10 mouse cellular contexts compared by ENCODE assay signal in the genomic region with DNA sequence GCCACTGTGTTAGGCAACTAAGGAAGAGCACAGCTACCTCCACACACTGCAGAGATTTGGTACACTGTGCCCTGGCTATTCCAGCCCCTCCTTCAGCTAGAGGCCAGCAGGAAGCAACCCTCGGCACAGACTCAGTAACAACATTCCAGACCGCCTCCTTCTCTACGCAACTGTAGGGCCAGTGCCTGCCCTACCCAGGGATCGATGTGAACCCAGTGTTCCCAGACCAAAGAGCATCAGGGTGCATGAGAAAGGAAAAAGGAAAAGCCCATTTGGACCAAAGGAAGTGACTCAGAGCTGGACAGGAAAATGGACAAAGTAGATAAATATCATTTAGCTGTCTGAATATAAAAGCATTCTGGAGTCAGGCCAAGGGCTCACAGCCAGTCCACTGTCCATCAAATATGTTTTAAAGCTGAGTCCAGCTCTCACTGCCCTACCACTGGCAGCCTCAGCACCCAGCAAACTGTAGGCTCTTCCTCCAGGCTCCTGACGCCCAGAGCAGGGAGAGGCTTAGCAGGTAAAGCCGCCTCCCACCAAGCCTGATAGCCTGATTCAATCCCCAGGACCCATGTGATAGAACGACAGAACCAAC. TPM values are rescaled to one million over a fixed set of nuclear protein-coding genes. Genes with fewer than 3 reads are reported as not detected.
DNase-seq lines count a peak whose midpoint lies in the region; ATAC-seq and TF ChIP-seq lines count a peak whose summit lies in the region.
"Had no signal": no experiment of that assay in that cellular context is flagged by ENCODE, and none has a peak within 500 bp of the region (broad histone marks: within the 10 kb centered on the region; RNA-seq: fewer than 3 reads in every experiment).

No protein-coding gene starts in this region.

- TF ChIP-seq POLR2A in thymus, adult 2 months (IDR thresholded peaks at IDR 0.05; ENCODE audit: control insufficient read depth, extremely low read depth, insufficient read depth, low read length, poor library complexity) = no peak

- no peaks in the 10 kb centered on the region for H3K27me3 ChIP-seq in limb, embryonic 11.5 days (ENCODE audit: control insufficient read depth, insufficient read depth, low read length)
- no peaks in the 10 kb centered on the region for H3K27me3 ChIP-seq in limb, embryonic 10.5 days (ENCODE audit: low read depth, poor library complexity, severe bottlenecking)
- H3K27me3 ChIP-seq in lung, embryonic 16.5 days (ENCODE audit: control insufficient read depth, insufficient read depth, low read depth, low read length) = no peaks in the 10 kb centered on the region
- H3K27me3 ChIP-seq in thymus, adult 2 months (ENCODE audit: control insufficient read depth, insufficient read depth, low read length) = no peaks in the 10 kb centered on the region
- H3K27me3 ChIP-seq: embryonic facial prominence, embryonic 12.5 days had no signal

- 73% methylated on average over 7 of the region's 7 CpGs for WGBS in limb, embryonic 11.5 days
- WGBS in limb, embryonic 10.5 days = 75% methylated on average over 7 of the region's 7 CpGs
- WGBS in lung, embryonic 16.5 days = 32% methylated on average over 7 of the region's 7 CpGs
- WGBS in thymus, adult 2 months = 62% methylated on average over 7 of the region's 7 CpGs

- no peak for TF ChIP-seq CTCF in thymus, adult 2 months (IDR thresholded peaks at IDR 0.05; ENCODE audit: borderline replicate concordance, control insufficient read depth, extremely low read depth, insufficient read depth, low read length, poor library complexity)

- no peak overlapping the region for H3K4me3 ChIP-seq in limb, embryonic 11.5 days (ENCODE audit: low read depth, low read length)
- H3K4me3 ChIP-seq in limb, embryonic 10.5 days = no peak overlapping the region
- H3K4me3 ChIP-seq in lung, embryonic 16.5 days (ENCODE audit: low read length) = no peak overlapping the region
- H3K4me3 ChIP-seq in thymus, adult 2 months (ENCODE audit: control insufficient read depth, insufficient read depth, low read length) = no peak overlapping the region
- H3K4me3 ChIP-seq: embryonic facial prominence, embryonic 12.5 days had no signal

- H3K9me3 ChIP-seq in limb, embryonic 11.5 days (ENCODE audit: control insufficient read depth, low read length) = no peaks in the 10 kb centered on the region
- H3K9me3 ChIP-seq in limb, embryonic 10.5 days (replicated peaks) = no peaks in the 10 kb centered on the region
- no peaks in the 10 kb centered on the region for H3K9me3 ChIP-seq in lung, embryonic 16.5 days (ENCODE audit: control insufficient read depth, low read length)
- H3K9me3 ChIP-seq: embryonic facial prominence, embryonic 12.5 days; G1E had no signal

- no peak for DNase-seq in limb, embryonic 11.5 days (ENCODE audit: low spot score)
- DNase-seq in limb, embryonic 10.5 days (ENCODE audit: low spot score) = no peak
- peak; percentile 88 to 95 for DNase-seq in heart, adult 9 months (ENCODE audit: low spot score in 2 of 2)
- DNase-seq in kidney, adult 9 months = peak; percentile 92
- DNase-seq in layer of hippocampus, adult 8-10 months (ENCODE audit: low spot score in 2 of 2) = no peak
- no peak for DNase-seq in cerebellum, adult 8-10 months
- DNase-seq in thymus, adult 2 months = no peak

- H3K9ac ChIP-seq in limb, embryonic 11.5 days (ENCODE audit: low read length) = no peak overlapping the region
- no peak overlapping the region for H3K9ac ChIP-seq in lung, embryonic 16.5 days (ENCODE audit: low read length)
- H3K9ac ChIP-seq: embryonic facial prominence, embryonic 12.5 days had no signal

- peak overlapping the region; percentile 36; the same call in 1 of the 2 replicates for H3K27ac ChIP-seq in limb, embryonic 11.5 days (replicated peaks; ENCODE audit: low read depth, low read length)
- no peak overlapping the region for H3K27ac ChIP-seq in limb, embryonic 10.5 days
- H3K27ac ChIP-seq in lung, embryonic 16.5 days (ENCODE audit: low read length) = peak overlapping the region; percentile 93
- H3K27ac ChIP-seq in thymus, adult 2 months (ENCODE audit: control insufficient read depth, insufficient read depth, low read length) = no peak overlapping the region
- H3K27ac ChIP-seq: embryonic facial prominence, embryonic 12.5 days had no signal

- no peaks in the 10 kb centered on the region for H3K36me3 ChIP-seq in limb, embryonic 11.5 days (ENCODE audit: control insufficient read depth, insufficient read depth, low read length)
- H3K36me3 ChIP-seq in limb, embryonic 10.5 days = peaks cover 55% of the 10 kb centered on the region
- H3K36me3 ChIP-seq in lung, embryonic 16.5 days (ENCODE audit: control insufficient read depth, insufficient read depth, low read length) = peaks cover 9% of the 10 kb centered on the region
- H3K36me3 ChIP-seq in thymus, adult 2 months (ENCODE audit: control insufficient read depth, insufficient read depth, low read length) = no peaks in the 10 kb centered on the region
- H3K36me3 ChIP-seq: G1E had no signal

- no peaks in the 10 kb centered on the region for H3K4me1 ChIP-seq in limb, embryonic 11.5 days (ENCODE audit: control insufficient read depth, insufficient read depth, low read length)
- 0 out of 2 replicates have a peak, but pooled peaks cover 10% of the 10 kb centered on the region for H3K4me1 ChIP-seq in limb, embryonic 10.5 days
- H3K4me1 ChIP-seq in lung, embryonic 16.5 days (replicated peaks; ENCODE audit: control insufficient read depth, insufficient read depth, low read length) = peaks cover 35% of the 10 kb centered on the region
- 0 out of 2 replicates have a peak, but pooled peaks cover 3% of the 10 kb centered on the region for H3K4me1 ChIP-seq in thymus, adult 2 months (replicated peaks; ENCODE audit: control insufficient read depth, insufficient read depth, low read length)

- no peak overlapping the region for H3K4me2 ChIP-seq in limb, embryonic 11.5 days (ENCODE audit: low read depth, severe bottlenecking)
- H3K4me2 ChIP-seq in lung, embryonic 16.5 days (ENCODE audit: low read depth, low read length) = peak overlapping the region; percentile 27; the same call in 1 of the 2 replicates
- H3K4me2 ChIP-seq: embryonic facial prominence, embryonic 12.5 days had no signal

- no peak for ATAC-seq in limb, embryonic 11.5 days (ENCODE audit: insufficient number of reproducible peaks, low FRiP score, low TSS enrichment, low read depth)
- ATAC-seq in lung, embryonic 16.5 days (ENCODE audit: low read depth) = peak; percentile 89

RNA-seq across cellular contexts. Expression of a gene that starts 29.3 kb away (rescaled TPM):
- polyA plus RNA-seq in limb, embryonic 11.5 days (2014; fragmentation: Nextera tagmentation; extraction: Ambion mirVana) = 195 and 217 TPM in 2 replicates
- polyA plus RNA-seq in limb, embryonic 10.5 days (2016; fragmentation: Nextera tagmentation; extraction: Ambion mirVana) = 179 and 189 TPM in 2 replicates
- polyA plus RNA-seq in lung, embryonic 16.5 days (2015; fragmentation: Nextera tagmentation; extraction: Ambion mirVana) = 211 and 234 TPM in 2 replicates
- 100 to 1,000 TPM; 143 to 187 (median 172) TPM for total RNA-seq in layer of hippocampus, adult 8-10 months (2022)
- 103 and 113 TPM in 2 replicates for polyA plus RNA-seq in thymus, adult 2 months (2012; rRNA removed)

RNA-seq across cellular contexts. Expression of a gene that starts 33.2 kb away (rescaled TPM):
- polyA plus RNA-seq in limb, embryonic 11.5 days (2014; fragmentation: Nextera tagmentation; extraction: Ambion mirVana) = 19.0 and 20.5 TPM in 2 replicates
- polyA plus RNA-seq in limb, embryonic 10.5 days (2016; fragmentation: Nextera tagmentation; extraction: Ambion mirVana) = 13.8 and 15.2 TPM in 2 replicates
- 13.0 and 14.4 TPM in 2 replicates for polyA plus RNA-seq in lung, embryonic 16.5 days (2015; fragmentation: Nextera tagmentation; extraction: Ambion mirVana)
- total RNA-seq in layer of hippocampus, adult 8-10 months (2022) = 10 to 100 TPM; 77.4 to 92.9 (median 84.7) TPM
- polyA plus RNA-seq in thymus, adult 2 months (2012; rRNA removed) = 5.6 and 6.5 TPM in 2 replicates
- polyA plus RNA-seq: G1E had no signal

RNA-seq across cellular contexts. Expression of a gene that starts 40.9 kb away (rescaled TPM):
- 13.5 and 13.8 TPM in 2 replicates for polyA plus RNA-seq in limb, embryonic 11.5 days (2014; fragmentation: Nextera tagmentation; extraction: Ambion mirVana)
- polyA plus RNA-seq in limb, embryonic 10.5 days (2016; fragmentation: Nextera tagmentation; extraction: Ambion mirVana) = 15.3 and 17.9 TPM in 2 replicates
- 12.0 and 12.9 TPM in 2 replicates for polyA plus RNA-seq in lung, embryonic 16.5 days (2015; fragmentation: Nextera tagmentation; extraction: Ambion mirVana)
- 100 to 1,000 TPM in 3 of 4 experiments, 10 to 100 TPM in 1; 96.9 to 103 (median 102) TPM for total RNA-seq in layer of hippocampus, adult 8-10 months (2022)
- polyA plus RNA-seq in thymus, adult 2 months (2012; rRNA removed) = 39.8 and 55.7 TPM in 2 replicates

Comparison
In these comparisons a context has a peak if more than half of its experiments do, and no peak if none do; other contexts are left out.
1. H3K27ac ChIP-seq: peak in limb, embryonic 11.5 days (single experiment) and lung, embryonic 16.5 days (single experiment); none in limb, embryonic 10.5 days (single experiment) and thymus, adult 2 months (single experiment).
2. DNase-seq: peak in heart, adult 9 months (2 of 2) and kidney, adult 9 months (single experiment); none in limb, embryonic 11.5 days (single experiment), limb, embryonic 10.5 days (single experiment), layer of hippocampus, adult 8-10 months (0 of 2), cerebellum, adult 8-10 months (single experiment) and thymus, adult 2 months (single experiment).